Mouse (Mus musculus): ENCODE results near the gene Dcaf6.

GRCm38 (mm10) chr1:165342126-165342525 is 118.1 kb downstream of the Dcaf6 start:
- no peak for TF ChIP-seq CTCF (IDR thresholded peaks at IDR 0.05; ENCODE audit: low read depth, low read length)
- no peak for TF ChIP-seq POLR2A (IDR thresholded peaks at IDR 0.05; ENCODE audit: extremely low read depth, insufficient read depth, low read length)
